24 mouse cellular contexts compared by ENCODE assay signal in genomic region chr7:136062658-136063057, GRCm38 (mm10).
DNase-seq lines count a peak whose midpoint lies in the region; ATAC-seq and TF ChIP-seq lines count a peak whose summit lies in the region.
"Had no signal": no experiment of that assay in that cellular context is flagged by ENCODE, and none has a peak within 500 bp of the region (broad histone marks: within the 10 kb centered on the region; RNA-seq: fewer than 3 reads in every experiment).

No protein-coding gene starts in this region.

- H3K9me3 ChIP-seq in kidney, embryonic 15.5 days (replicated peaks), result no peaks in the 10 kb centered on the region
- no peaks in the 10 kb centered on the region for H3K9me3 ChIP-seq in neural tube, embryonic 13.5 days
- H3K9me3 ChIP-seq in embryonic facial prominence, embryonic 12.5 days, result no peaks in the 10 kb centered on the region
- H3K9me3 ChIP-seq in neural tube, embryonic 15.5 days (replicated peaks), result no peaks in the 10 kb centered on the region
- H3K9me3 ChIP-seq: embryonic facial prominence, embryonic 13.5 days; forebrain, embryonic 12.5 days; forebrain, embryonic 15.5 days had no signal

- TF ChIP-seq CTCF in gastrocnemius, adult 2 months (IDR thresholded peaks at IDR 0.05), result no peak

- peaks cover 34% of the 10 kb centered on the region for H3K4me1 ChIP-seq in kidney, embryonic 15.5 days
- peaks cover 47% of the 10 kb centered on the region for H3K4me1 ChIP-seq in neural tube, embryonic 13.5 days (replicated peaks)
- H3K4me1 ChIP-seq in embryonic facial prominence, embryonic 12.5 days, result peaks cover 44% of the 10 kb centered on the region
- H3K4me1 ChIP-seq in neural tube, embryonic 15.5 days, result peaks cover 36% of the 10 kb centered on the region

- no peaks in the 10 kb centered on the region for H3K27me3 ChIP-seq in kidney, embryonic 15.5 days
- peaks cover 4% of the 10 kb centered on the region; the same call in 1 of the 2 replicates for H3K27me3 ChIP-seq in neural tube, embryonic 13.5 days
- no peaks in the 10 kb centered on the region for H3K27me3 ChIP-seq in embryonic facial prominence, embryonic 12.5 days
- H3K27me3 ChIP-seq in neural tube, embryonic 15.5 days (replicated peaks), result no peaks in the 10 kb centered on the region

- ATAC-seq in kidney, embryonic 15.5 days (replicated peaks; ENCODE audit: low FRiP score), result no peak
- no peak for ATAC-seq in neural tube, embryonic 13.5 days (ENCODE audit: low read depth)
- ATAC-seq in embryonic facial prominence, embryonic 12.5 days (ENCODE audit: insufficient number of reproducible peaks, insufficient read depth, low FRiP score, low TSS enrichment), result no peak
- no peak for ATAC-seq in neural tube, embryonic 15.5 days (ENCODE audit: low FRiP score)
- ATAC-seq: CD4-positive, CD25-positive, alpha-beta regulatory T cell, adult 4 months; forebrain, embryonic 15.5 days; hindbrain, embryonic 16.5 days had no signal

- H3K4me3 ChIP-seq in kidney, embryonic 15.5 days (replicated peaks), result no peak overlapping the region
- H3K4me3 ChIP-seq in neural tube, embryonic 13.5 days, result no peak overlapping the region
- H3K4me3 ChIP-seq in embryonic facial prominence, embryonic 12.5 days, result no peak overlapping the region
- no peak overlapping the region for H3K4me3 ChIP-seq in neural tube, embryonic 15.5 days (replicated peaks)
- H3K4me3 ChIP-seq in gastrocnemius, adult 2 months, result no peak overlapping the region
- H3K4me3 ChIP-seq: embryonic facial prominence, embryonic 13.5 days; erythroblast, embryonic 14.5 days; forebrain, embryonic 12.5 days; forebrain, embryonic 15.5 days; heart, adult 2 months had no signal

- no peaks in the 10 kb centered on the region for H3K36me3 ChIP-seq in kidney, embryonic 15.5 days
- H3K36me3 ChIP-seq in neural tube, embryonic 13.5 days, result no peaks in the 10 kb centered on the region
- H3K36me3 ChIP-seq in embryonic facial prominence, embryonic 12.5 days, result no peaks in the 10 kb centered on the region
- H3K36me3 ChIP-seq in neural tube, embryonic 15.5 days, result no peaks in the 10 kb centered on the region
- H3K36me3 ChIP-seq: embryonic facial prominence, embryonic 13.5 days; forebrain, embryonic 12.5 days; forebrain, embryonic 15.5 days had no signal

- H3K27ac ChIP-seq in kidney, embryonic 15.5 days, result 0 out of 2 replicates have a peak overlapping the region, but pooled peaks have one; percentile 48
- peak overlapping the region; percentile 38 for H3K27ac ChIP-seq in neural tube, embryonic 13.5 days (replicated peaks)
- 0 out of 2 replicates have a peak overlapping the region, but pooled peaks have one; percentile 19 for H3K27ac ChIP-seq in embryonic facial prominence, embryonic 12.5 days
- H3K27ac ChIP-seq in neural tube, embryonic 15.5 days (replicated peaks), result 0 out of 2 replicates have a peak overlapping the region, but pooled peaks have one; percentile 13
- H3K27ac ChIP-seq in gastrocnemius, adult 2 months, result no peak overlapping the region
- H3K27ac ChIP-seq: embryonic facial prominence, embryonic 13.5 days; forebrain, embryonic 12.5 days; forebrain, embryonic 15.5 days; heart, adult 2 months had no signal

- no peak overlapping the region for H3K4me2 ChIP-seq in kidney, embryonic 15.5 days
- no peak overlapping the region for H3K4me2 ChIP-seq in neural tube, embryonic 13.5 days
- no peak overlapping the region for H3K4me2 ChIP-seq in embryonic facial prominence, embryonic 12.5 days (replicated peaks)
- H3K4me2 ChIP-seq in neural tube, embryonic 15.5 days, result no peak overlapping the region
- H3K4me2 ChIP-seq: embryonic facial prominence, embryonic 13.5 days; forebrain, embryonic 12.5 days; forebrain, embryonic 15.5 days; heart, embryonic 11.5 days had no signal

- intact Hi-C loops in left cerebral cortex, postnatal 25 days (cut with DNase I), result loop anchor here (10.0 kb wide), 1 partner anchor 422 kb away; no protein-coding TSS in a partner anchor
- intact Hi-C loops in gastrocnemius, adult 2 months (cut with DNase I), result no loop called here

- H3K9ac ChIP-seq in kidney, embryonic 15.5 days, result no peak overlapping the region
- H3K9ac ChIP-seq in neural tube, embryonic 13.5 days, result no peak overlapping the region
- no peak overlapping the region for H3K9ac ChIP-seq in embryonic facial prominence, embryonic 12.5 days
- no peak overlapping the region for H3K9ac ChIP-seq in neural tube, embryonic 15.5 days (replicated peaks)
- H3K9ac ChIP-seq: embryonic facial prominence, embryonic 13.5 days; forebrain, embryonic 12.5 days; forebrain, embryonic 15.5 days had no signal

- 38% methylated on average over 5 of the region's 5 CpGs for WGBS in kidney, embryonic 15.5 days
- 37% methylated on average over 5 of the region's 5 CpGs for WGBS in neural tube, embryonic 13.5 days
- WGBS in embryonic facial prominence, embryonic 12.5 days, result 8% methylated on average over 5 of the region's 5 CpGs
- WGBS in neural tube, embryonic 15.5 days, result 43% methylated on average over 5 of the region's 5 CpGs

- DNase-seq in kidney, postnatal 36 days, result no peak
- no peak for DNase-seq in neural tube, embryonic 10.5 days (ENCODE audit: extremely low spot score, low spot score)
- no peak for DNase-seq in left cerebral cortex, postnatal 25 days (ENCODE audit: low spot score in 2 of 2)
- DNase-seq in gastrocnemius, adult 2 months, result no peak
- DNase-seq: adrenal gland, adult 2 months; adrenal gland, postnatal 14 days; cerebellum, adult 11 months; cerebellum, adult 2 months; cerebellum, adult 9-11 months; cerebellum, postnatal 25 days; gastrocnemius, postnatal 10 days; gastrocnemius, postnatal 36 days; heart, adult 2 months had no signal
